Mouse (Mus musculus) MEL (cell line): ENCODE results near the gene Ccdc162. TPM values are rescaled to one million over a fixed set of nuclear protein-coding genes. Genes with fewer than 3 reads are reported as not detected.
"Not testable (repeated sequence)": the region's sequence is repeated elsewhere in the genome, so short reads cannot be mapped to it uniquely, and the experiment has no call there.

ENCODE experiments used
- DNase-seq: peaks from one replicate; pipeline ENCODE4 v3.0.0; 2011; ENCODE audit warnings: low read depth, low spot score
- H3K27ac ChIP-seq: 2 replicates; pipeline ENCODE4 v1.5.1; 2012; ENCODE audit warnings: low read depth, mild to moderate bottlenecking, control low read depth, low read length, moderate library complexity; ENCODE audit not compliant: control insufficient read depth
- H3K27me3 ChIP-seq, 2 experiments: fragments of 150-350 bp in 1 of 2; sonication (generic) in 1 of 2; 2 replicates each; pipeline ENCODE4 v1.6.1; 2012; ENCODE audit warnings: low read length in 2 of 2, mild to moderate bottlenecking in 2 of 2, improper control_type of control experiment in 1 of 2, moderate library complexity in 1 of 2; ENCODE audit not compliant: insufficient read depth in 2 of 2, control insufficient read depth in 1 of 2
- H3K36me3 ChIP-seq, 2 experiments: 2 replicates each; pipeline ENCODE4 v1.6.1; 2012 to 2014; ENCODE audit warnings: low read length in 2 of 2, improper control_type of control experiment in 1 of 2, inconsistent platforms in 1 of 2, mild to moderate bottlenecking in 1 of 2; ENCODE audit not compliant: insufficient read depth in 2 of 2, control insufficient read depth in 1 of 2
- H3K4me1 ChIP-seq, 2 experiments: fragments of 150-350 bp in 1 of 2; sonication (generic) in 1 of 2; 2 replicates each; pipeline ENCODE4 v1.6.1; 2012; ENCODE audit warnings: low read length in 2 of 2, improper control_type of control experiment in 1 of 2, mild to moderate bottlenecking in 1 of 2; ENCODE audit not compliant: insufficient read depth in 2 of 2, control insufficient read depth in 1 of 2
- H3K4me3 ChIP-seq, 2 experiments: fragments of 150-350 bp in 1 of 2; sonication (generic) in 1 of 2; 2 replicates each; pipeline ENCODE4 v1.5.1; 2012; ENCODE audit warnings: low read depth in 2 of 2, low read length in 2 of 2, mild to moderate bottlenecking in 2 of 2, moderate library complexity in 2 of 2, control low read depth in 1 of 2, improper control_type of control experiment in 1 of 2; ENCODE audit not compliant: control insufficient read depth in 1 of 2, insufficient read depth in 1 of 2
- H3K79me2 ChIP-seq: 2 replicates; pipeline ENCODE4 v1.6.1; 2012; ENCODE audit warnings: mild to moderate bottlenecking, low read length, moderate library complexity; ENCODE audit not compliant: control insufficient read depth, poor library complexity, insufficient read depth
- H3K9ac ChIP-seq: 2 replicates; pipeline ENCODE4 v1.6.1; 2012; ENCODE audit warnings: low read depth, mild to moderate bottlenecking, control low read depth, low read length, moderate library complexity; ENCODE audit not compliant: control insufficient read depth, poor library complexity, severe bottlenecking
- H3K9me3 ChIP-seq: fragments of 150-350 bp; sonication (generic); replicated peaks from 2 replicates; pipeline ENCODE4 v1.6.1; 2012; ENCODE audit warnings: mild to moderate bottlenecking, low read length, improper control_type of control experiment, moderate library complexity; ENCODE audit not compliant: insufficient read depth
- BHLHE40 ChIP-seq: IDR thresholded peaks from 2 replicates; pipeline ENCODE4 v1.6.1; 2012; ENCODE audit warnings: low read depth, mild to moderate bottlenecking, inconsistent platforms, low read length, improper control_type of control experiment, borderline replicate concordance
- CHD1 ChIP-seq: IDR thresholded peaks from 2 replicates; pipeline ENCODE4 v1.6.1; 2012; ENCODE audit warnings: low read depth, mild to moderate bottlenecking, inconsistent platforms, low read length, improper control_type of control experiment
- CHD2 ChIP-seq: IDR thresholded peaks from 2 replicates; pipeline ENCODE4 v1.6.1; 2011; ENCODE audit warnings: low read length, improper control_type of control experiment
- ELF1 ChIP-seq: IDR thresholded peaks from 2 replicates; pipeline ENCODE4 v1.6.1; 2014; ENCODE audit warnings: low read depth, mild to moderate bottlenecking, inconsistent platforms, low read length, improper control_type of control experiment, moderate library complexity
- EP300 ChIP-seq, 2 experiments: IDR thresholded peaks; 2 replicates each; pipeline ENCODE4 v1.6.1; 2011; ENCODE audit warnings: improper control_type of control experiment in 2 of 2, low read length in 2 of 2, low read depth in 1 of 2, mild to moderate bottlenecking in 1 of 2
- ETS1 ChIP-seq: IDR thresholded peaks from 2 replicates; pipeline ENCODE4 v1.6.1; 2012; ENCODE audit warnings: low read depth, mild to moderate bottlenecking, inconsistent platforms, low read length, improper control_type of control experiment, moderate library complexity
- GABPA ChIP-seq: IDR thresholded peaks from 2 replicates; pipeline ENCODE4 v1.6.1; 2012; ENCODE audit warnings: low read depth, mild to moderate bottlenecking, inconsistent platforms, low read length, improper control_type of control experiment, moderate library complexity
- GATA1 ChIP-seq: IDR thresholded peaks from 2 replicates; pipeline ENCODE4 v1.6.1; 2011; ENCODE audit warnings: low read depth, low read length, improper control_type of control experiment
- KAT2A ChIP-seq: conservative IDR thresholded peaks from 2 replicates; pipeline ENCODE4 v1.6.1; 2012; ENCODE audit warnings: low read depth, low read length, improper control_type of control experiment, inconsistent platforms
- MEF2A ChIP-seq: IDR thresholded peaks from 2 replicates; pipeline ENCODE4 v1.6.1; 2014; ENCODE audit warnings: low read depth, mild to moderate bottlenecking, inconsistent platforms, low read length, improper control_type of control experiment; ENCODE audit not compliant: poor library complexity, insufficient replicate concordance, severe bottlenecking; ENCODE audit errors: extremely low read depth
- MYB ChIP-seq: IDR thresholded peaks from 2 replicates; pipeline ENCODE4 v1.6.1; 2011; ENCODE audit warnings: mild to moderate bottlenecking, low read depth, low read length, improper control_type of control experiment
- MYC ChIP-seq: IDR thresholded peaks from 2 replicates; pipeline ENCODE4 v1.6.1; 2011; ENCODE audit warnings: low read depth, mild to moderate bottlenecking, low read length, improper control_type of control experiment, moderate library complexity
- POLR2A ChIP-seq, 2 experiments: IDR thresholded peaks; 2 replicates each; pipeline ENCODE4 v1.6.1; 2011 to 2012; ENCODE audit warnings: low read length in 2 of 2, mild to moderate bottlenecking in 2 of 2, control low read depth in 1 of 2, improper control_type of control experiment in 1 of 2, low read depth in 1 of 2, moderate library complexity in 1 of 2; ENCODE audit not compliant: control insufficient read depth in 1 of 2, insufficient read depth in 1 of 2, poor library complexity in 1 of 2
- SMC3 ChIP-seq: IDR thresholded peaks from 2 replicates; pipeline ENCODE4 v1.6.1; 2011; ENCODE audit warnings: low read depth, low read length, improper control_type of control experiment
- TBP ChIP-seq: IDR thresholded peaks from 2 replicates; pipeline ENCODE4 v1.8.0; 2011; ENCODE audit warnings: low read depth, low read length, improper control_type of control experiment
- ZKSCAN1 ChIP-seq: IDR thresholded peaks from 2 replicates; pipeline ENCODE4 v1.6.1; 2012; ENCODE audit warnings: low read depth, mild to moderate bottlenecking, inconsistent platforms, low read length, improper control_type of control experiment, moderate library complexity
- polyA plus RNA-seq, 2 experiments: library from polyadenylated mRNA; stranded (reverse) in 1 of 2; unstranded in 1 of 2; fragments of >175 nt in 1 of 2; fragments of >200 nt in 1 of 2; gene quantifications; 2 replicates each; pipeline versions ENCODE4 v1.2.1 to v1.2.4; 2012; ENCODE audit warnings: low replicate concordance in 2 of 2, low read depth in 1 of 2; ENCODE audit not compliant: insufficient read length in 2 of 2, insufficient read depth in 1 of 2, missing spikeins in 1 of 2
- total RNA-seq: library from RNA; depleted of rRNA; stranded (reverse); fragments of 300-350 nt; gene quantifications from 2 replicates; pipeline ENCODE4 v1.2.3, GENCODE M21; 2012

The Ccdc162 gene
- total and polyA plus RNA-seq, 3 experiments = 0.06 TPM; not detected in 2

DNA sequence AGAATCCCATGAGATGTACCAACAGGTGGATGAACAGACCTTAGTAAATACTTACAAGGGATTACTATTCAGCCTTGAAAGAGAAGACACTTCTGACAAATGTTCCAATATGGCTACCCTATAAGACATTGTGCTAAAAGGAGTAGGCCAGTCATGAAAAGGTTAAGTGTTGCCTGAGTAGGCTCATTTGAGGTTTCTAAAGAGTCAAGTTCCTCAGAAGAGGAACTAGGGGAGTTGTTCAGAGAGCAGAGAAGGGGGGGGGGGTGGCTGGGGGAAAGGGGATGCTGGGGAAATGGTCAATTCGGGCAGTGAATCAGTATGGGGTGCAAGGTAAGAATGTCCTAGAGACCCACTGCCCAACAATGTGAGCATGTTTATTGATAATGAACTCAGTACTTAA is 50.9 kb downstream of the Ccdc162 start:
- Histone ChIP-seq H3K9me3 (no peaks in the 10 kb centered on the region), H3K36me3 (no peaks in the 10 kb centered on the region)

DNA sequence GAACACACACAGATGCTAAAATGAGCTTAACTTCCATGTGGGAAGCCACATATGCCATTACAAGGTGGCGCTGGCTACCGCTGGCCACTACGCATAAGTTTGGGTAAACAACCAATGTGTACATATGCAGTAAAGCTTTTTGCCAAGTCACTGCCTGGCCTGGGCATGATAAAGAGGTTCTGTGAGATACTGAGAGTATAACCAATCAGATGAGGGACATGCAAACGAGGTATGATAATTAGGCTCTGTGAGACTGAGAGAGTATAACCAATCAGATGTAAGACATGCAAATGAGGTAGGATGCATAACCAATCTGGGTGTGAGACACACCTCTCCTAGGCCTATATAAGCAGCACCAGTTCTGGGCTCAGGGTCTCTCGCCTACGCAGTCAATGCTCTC is 56.8 kb downstream of the Ccdc162 start:
- DNase-seq = peak; percentile 27
- 0 out of 2 replicates have a peak, but pooled peaks have one; percentile 48 for TF ChIP-seq TBP
- not testable (repeated sequence) for H3K27me3 ChIP-seq, H3K79me2 ChIP-seq, H3K27ac ChIP-seq, H3K9me3 ChIP-seq, H3K36me3 ChIP-seq, H3K4me3 ChIP-seq, H3K9ac ChIP-seq, H3K4me1 ChIP-seq

More for the DNA sequence above, 50.9 kb downstream of the Ccdc162 start:
- H3K27me3 ChIP-seq = peaks cover 2 to 5% of the 10 kb centered on the region in 2 experiments; a peak in 2 of 4 replicates
- H3K27ac ChIP-seq = no peak overlapping the region
- H3K9ac ChIP-seq = no peak overlapping the region
- no peaks in the 10 kb centered on the region for H3K79me2 ChIP-seq
- peak; percentile 16 for DNase-seq
- H3K4me1 ChIP-seq = no peaks in the 10 kb centered on the region
- no peak for TF ChIP-seq CHD1
- TF ChIP-seq MYC = no peak
- no peak for TF ChIP-seq GABPA
- TF ChIP-seq KAT2A = no peak
- TF ChIP-seq SMC3 = no peak
- no peak for TF ChIP-seq MYB
- no peak for TF ChIP-seq ELF1
- TF ChIP-seq ZKSCAN1 = no peak
- TF ChIP-seq CHD2 = no peak
- no peak for TF ChIP-seq EP300 (IDR thresholded peaks at IDR 0.05; ENCODE audit: low read depth in 1 of 2, low read length in 2 of 2)
- no peak for TF ChIP-seq POLR2A (IDR thresholded peaks at IDR 0.05; ENCODE audit: control insufficient read depth in 1 of 2, insufficient read depth in 1 of 2, low read depth in 1 of 2, low read length in 2 of 2, poor library complexity in 1 of 2)
- TF ChIP-seq BHLHE40 = no peak
- no peak for TF ChIP-seq MEF2A
- TF ChIP-seq ETS1 = no peak
- TF ChIP-seq GATA1 = no peak
- H3K4me3 ChIP-seq = no peak overlapping the region

- not testable (repeated sequence) for H3K27me3 ChIP-seq, H3K4me1 ChIP-seq, H3K4me3 ChIP-seq
These were observed 60.8 kb downstream of the Ccdc162 start for GRCm38 (mm10) chr10:41655684-41656083.

More at GRCm38 (mm10) chr10:41655684-41656083, 60.8 kb downstream of the Ccdc162 start:
- not testable (repeated sequence) for H3K36me3 ChIP-seq, DNase-seq, H3K9me3 ChIP-seq, H3K27ac ChIP-seq, H3K79me2 ChIP-seq, H3K9ac ChIP-seq
